Mouse (Mus musculus): ENCODE measurements around the gene Cstf1. TPM values are rescaled to one million over a fixed set of nuclear protein-coding genes. Genes with fewer than 3 reads are reported as not detected.

Cstf1 gene
- polyA plus RNA-seq, 2 experiments = 36.9 to 50.7 TPM

- DNase-seq (ENCODE audit: low spot score) (no peak), ATAC-seq (ENCODE audit: low FRiP score, low read depth) (no peak)
- Histone ChIP-seq H3K9ac (ENCODE audit: low read depth, low read length, severe bottlenecking) (no peak overlapping the region), H3K4me2 (replicated peaks; ENCODE audit: low read depth, low read length, severe bottlenecking) (no peak overlapping the region), H3K27me3 (ENCODE audit: control insufficient read depth, insufficient read depth, low read length) (no peaks in the 10 kb centered on the region), H3K27ac (replicated peaks; ENCODE audit: low read depth, low read length) (no peak overlapping the region), H3K4me3 (replicated peaks; ENCODE audit: low read length) (no peak overlapping the region), H3K9me3 (ENCODE audit: control insufficient read depth, low read length) (no peaks in the 10 kb centered on the region), H3K36me3 (ENCODE audit: control insufficient read depth, insufficient read depth, low read length) (peaks cover 93% of the 10 kb centered on the region), H3K4me1 (ENCODE audit: control insufficient read depth, insufficient read depth, low read length) (peaks cover 1% of the 10 kb centered on the region)
- no peak for TF ChIP-seq POLR2A (IDR thresholded peaks at IDR 0.05; ENCODE audit: borderline replicate concordance, extremely low read depth, insufficient read depth, insufficient read length)
- WGBS = 60% methylated on average over 5 of the region's 5 CpGs
Observed at GRCm38 (mm10) chr2:172376999-172377515, 6.6 kb downstream of the Cstf1 start.

GRCm38 (mm10) chr2:172378332-172378731 lies 7.9 kb downstream of the Cstf1 start:
- Histone ChIP-seq H3K36me3 (ENCODE audit: control insufficient read depth, insufficient read depth, low read length) (peaks cover 91% of the 10 kb centered on the region), H3K27ac (replicated peaks; ENCODE audit: low read depth, low read length) (no peak overlapping the region), H3K4me3 (replicated peaks; ENCODE audit: low read length) (no peak overlapping the region), H3K9me3 (ENCODE audit: control insufficient read depth, low read length) (no peaks in the 10 kb centered on the region), H3K4me1 (ENCODE audit: control insufficient read depth, insufficient read depth, low read length) (no peaks in the 10 kb centered on the region), H3K9ac (ENCODE audit: low read depth, low read length, severe bottlenecking) (no peak overlapping the region), H3K27me3 (ENCODE audit: control insufficient read depth, insufficient read depth, low read length) (no peaks in the 10 kb centered on the region), H3K4me2 (replicated peaks; ENCODE audit: low read depth, low read length, severe bottlenecking) (no peak overlapping the region)
- DNase-seq (ENCODE audit: low spot score) (no peak), ATAC-seq (ENCODE audit: low FRiP score, low read depth) (no peak)
- TF ChIP-seq POLR2A (IDR thresholded peaks at IDR 0.05; ENCODE audit: borderline replicate concordance, extremely low read depth, insufficient read depth, insufficient read length) = no peak
- 76% methylated on average over 7 of the region's 7 CpGs for WGBS

- H3K4me2 ChIP-seq (replicated peaks; ENCODE audit: low read depth, low read length, severe bottlenecking) = no peak overlapping the region
- no peak overlapping the region for H3K9ac ChIP-seq (ENCODE audit: low read depth, low read length, severe bottlenecking)
- ATAC-seq (ENCODE audit: low FRiP score, low read depth) (no peak), DNase-seq (ENCODE audit: low spot score) (no peak)
- 96% methylated on average over 17 of the region's 17 CpGs for WGBS
- H3K4me3 ChIP-seq (replicated peaks; ENCODE audit: low read length) = no peak overlapping the region
- H3K36me3 ChIP-seq (ENCODE audit: control insufficient read depth, insufficient read depth, low read length) = peaks cover 72% of the 10 kb centered on the region
- no peak for TF ChIP-seq POLR2A (IDR thresholded peaks at IDR 0.05; ENCODE audit: borderline replicate concordance, extremely low read depth, insufficient read depth, insufficient read length)
- H3K27me3 ChIP-seq (ENCODE audit: control insufficient read depth, insufficient read depth, low read length) = no peaks in the 10 kb centered on the region
- no peak overlapping the region for H3K27ac ChIP-seq (replicated peaks; ENCODE audit: low read depth, low read length)
- no peaks in the 10 kb centered on the region for H3K9me3 ChIP-seq (ENCODE audit: control insufficient read depth, low read length)
- H3K4me1 ChIP-seq (ENCODE audit: control insufficient read depth, insufficient read depth, low read length) = no peaks in the 10 kb centered on the region
Observed at GRCm38 (mm10) chr2:172380513-172380912, 10.0 kb downstream of the Cstf1 start.

- no peaks in the 10 kb centered on the region for H3K4me1 ChIP-seq (ENCODE audit: control insufficient read depth, insufficient read depth, low read length)
- TF ChIP-seq POLR2A (IDR thresholded peaks at IDR 0.05; ENCODE audit: borderline replicate concordance, extremely low read depth, insufficient read depth, insufficient read length) = no peak
- no peak for DNase-seq (ENCODE audit: low spot score)
- H3K27me3 ChIP-seq (ENCODE audit: control insufficient read depth, insufficient read depth, low read length) = no peaks in the 10 kb centered on the region
- H3K4me3 ChIP-seq (replicated peaks; ENCODE audit: low read length) = no peak overlapping the region
- H3K27ac ChIP-seq (replicated peaks; ENCODE audit: low read depth, low read length) = no peak overlapping the region
- no peaks in the 10 kb centered on the region for H3K9me3 ChIP-seq (ENCODE audit: control insufficient read depth, low read length)
- peaks cover 64% of the 10 kb centered on the region for H3K36me3 ChIP-seq (ENCODE audit: control insufficient read depth, insufficient read depth, low read length)
- 93% methylated on average over 11 of the region's 11 CpGs for WGBS
- H3K4me2 ChIP-seq (replicated peaks; ENCODE audit: low read depth, low read length, severe bottlenecking) = no peak overlapping the region
- no peak for ATAC-seq (ENCODE audit: low FRiP score, low read depth)
- no peak overlapping the region for H3K9ac ChIP-seq (ENCODE audit: low read depth, low read length, severe bottlenecking)
Observed at GRCm38 (mm10) chr2:172381341-172381740, 10.9 kb downstream of the Cstf1 start.

GRCm38 (mm10) chr2:172381898-172382297 lies 11.4 kb downstream of the Cstf1 start:
- 87% methylated on average over 12 of the region's 12 CpGs for WGBS
- H3K9me3 ChIP-seq (ENCODE audit: control insufficient read depth, low read length) = no peaks in the 10 kb centered on the region
- H3K4me2 ChIP-seq (replicated peaks; ENCODE audit: low read depth, low read length, severe bottlenecking) = no peak overlapping the region
- no peak for TF ChIP-seq POLR2A (IDR thresholded peaks at IDR 0.05; ENCODE audit: borderline replicate concordance, extremely low read depth, insufficient read depth, insufficient read length)
- DNase-seq (ENCODE audit: low spot score) (no peak), ATAC-seq (ENCODE audit: low FRiP score, low read depth) (no peak)
- H3K27ac ChIP-seq (replicated peaks; ENCODE audit: low read depth, low read length) = no peak overlapping the region
- peaks cover 59% of the 10 kb centered on the region for H3K36me3 ChIP-seq (ENCODE audit: control insufficient read depth, insufficient read depth, low read length)
- H3K4me1 ChIP-seq (ENCODE audit: control insufficient read depth, insufficient read depth, low read length) = no peaks in the 10 kb centered on the region
- H3K4me3 ChIP-seq (replicated peaks; ENCODE audit: low read length) = no peak overlapping the region
- no peak overlapping the region for H3K9ac ChIP-seq (ENCODE audit: low read depth, low read length, severe bottlenecking)
- H3K27me3 ChIP-seq (ENCODE audit: control insufficient read depth, insufficient read depth, low read length) = no peaks in the 10 kb centered on the region

GRCm38 (mm10) chr2:172384715-172385114 lies 14.2 kb downstream of the Cstf1 start:
- WGBS = 89% methylated on average over 3 of the region's 3 CpGs

More at GRCm38 (mm10) chr2:172384715-172385114, 14.2 kb downstream of the Cstf1 start:
- Histone ChIP-seq H3K27me3 (ENCODE audit: control insufficient read depth, insufficient read depth, low read length) (no peaks in the 10 kb centered on the region), H3K4me1 (ENCODE audit: control insufficient read depth, insufficient read depth, low read length) (no peaks in the 10 kb centered on the region), H3K4me3 (replicated peaks; ENCODE audit: low read length) (no peak overlapping the region), H3K27ac (replicated peaks; ENCODE audit: low read depth, low read length) (no peak overlapping the region), H3K9ac (ENCODE audit: low read depth, low read length, severe bottlenecking) (no peak overlapping the region), H3K9me3 (ENCODE audit: control insufficient read depth, low read length) (no peaks in the 10 kb centered on the region), H3K36me3 (ENCODE audit: control insufficient read depth, insufficient read depth, low read length) (peaks cover 31% of the 10 kb centered on the region), H3K4me2 (replicated peaks; ENCODE audit: low read depth, low read length, severe bottlenecking) (no peak overlapping the region)
- DNase-seq (ENCODE audit: low spot score) (no peak), ATAC-seq (ENCODE audit: low FRiP score, low read depth) (no peak)
- TF ChIP-seq POLR2A (IDR thresholded peaks at IDR 0.05; ENCODE audit: borderline replicate concordance, extremely low read depth, insufficient read depth, insufficient read length) = no peak

Measured in limb, embryonic 14.5 days (tissue).